Mouse (Mus musculus): ENCODE measurements at regions not wholly inside any gene's neighbourhood (a gene's known extent, or its start where the extent isn't known, plus 50 kb on each side); places are given as distances from the start of the nearest gene placed in this dataset.
A peak's percentile ranks its signal among the peaks of the same experiment; 100 is the strongest.

GRCm38 (mm10) chr2:74354591-74354990 lies 224.6 kb downstream of the Lnpk start:
- no peak for DNase-seq (ENCODE audit: low read depth, low spot score)

GRCm38 (mm10) chr2:74349809-74350208 lies 229.4 kb downstream of the Lnpk start:
- no peak for DNase-seq (ENCODE audit: low read depth, low spot score)

- DNase-seq (ENCODE audit: low read depth, low spot score): no peak
Observed at GRCm38 (mm10) chr2:74306301-74306700, 272.9 kb downstream of the Lnpk start.

- DNase-seq (ENCODE audit: low read depth, low spot score): no peak
Observed at GRCm38 (mm10) chr2:74300885-74301451, 278.3 kb downstream of the Lnpk start.

GRCm38 (mm10) chr2:74300366-74300791 lies 278.9 kb downstream of the Lnpk start:
- DNase-seq (ENCODE audit: low read depth, low spot score): peak; percentile 63

GRCm38 (mm10) chr2:74292641-74293040 lies 286.6 kb downstream of the Lnpk start:
- no peak for DNase-seq (ENCODE audit: low read depth, low spot score)

GRCm38 (mm10) chr2:74291416-74292396 lies 287.5 kb downstream of the Lnpk start:
- DNase-seq (ENCODE audit: low read depth, low spot score): no peak

- DNase-seq (ENCODE audit: low read depth, low spot score): no peak
Observed at GRCm38 (mm10) chr2:74285624-74286023, 293.6 kb downstream of the Lnpk start.

- no peak for DNase-seq (ENCODE audit: low read depth, low spot score)
Observed at GRCm38 (mm10) chr2:74264963-74265362, 314.3 kb downstream of the Lnpk start.

- no peak for DNase-seq (ENCODE audit: low read depth, low spot score)
Observed at GRCm38 (mm10) chr2:74257034-74257781, 322.0 kb downstream of the Lnpk start.

- no peak for DNase-seq (ENCODE audit: low read depth, low spot score)
Observed at GRCm38 (mm10) chr2:74247521-74247920, 331.7 kb downstream of the Lnpk start.

- no peak for DNase-seq (ENCODE audit: low read depth, low spot score)
Observed at GRCm38 (mm10) chr2:74246631-74247030, 332.6 kb downstream of the Lnpk start.

GRCm38 (mm10) chr2:74244203-74244602 lies 333.1 kb upstream of the Atp5g3 start:
- no peak for DNase-seq (ENCODE audit: low read depth, low spot score)

- DNase-seq (ENCODE audit: low read depth, low spot score): no peak
Observed at GRCm38 (mm10) chr2:74243801-74244200, 332.7 kb upstream of the Atp5g3 start.

- no peak for DNase-seq (ENCODE audit: low read depth, low spot score)
Observed at GRCm38 (mm10) chr2:74239586-74239985, 328.5 kb upstream of the Atp5g3 start.

- DNase-seq (ENCODE audit: low read depth, low spot score): no peak
Observed at GRCm38 (mm10) chr2:74217437-74217836, 306.3 kb upstream of the Atp5g3 start.

GRCm38 (mm10) chr2:74210210-74210609 lies 299.1 kb upstream of the Atp5g3 start:
- no peak for DNase-seq (ENCODE audit: low read depth, low spot score)

- DNase-seq (ENCODE audit: low read depth, low spot score): no peak
Observed at GRCm38 (mm10) chr2:74209421-74209917, 298.3 kb upstream of the Atp5g3 start.

GRCm38 (mm10) chr2:74207440-74207839 lies 296.3 kb upstream of the Atp5g3 start:
- DNase-seq (ENCODE audit: low read depth, low spot score): no peak

GRCm38 (mm10) chr2:74202776-74203175 lies 291.6 kb upstream of the Atp5g3 start:
- no peak for DNase-seq (ENCODE audit: low read depth, low spot score)

GRCm38 (mm10) chr2:74201608-74202323 lies 290.6 kb upstream of the Atp5g3 start:
- DNase-seq (ENCODE audit: low read depth, low spot score): no peak
